Mouse (Mus musculus) gastrocnemius, postnatal 36 days (tissue): ENCODE measurements around the gene Rps10. TPM values are rescaled to one million over a fixed set of nuclear protein-coding genes. Genes with fewer than 3 reads are reported as not detected.

Source experiments
- DNase-seq, 2 experiments: peaks; one replicate each; pipeline ENCODE4 v3.0.0; 2022
- intact Hi-C: fragments of 180-260 bp; cut with DNase I; formaldehyde crosslinking; loops from one replicate; pipeline ENCODE4 v1.15.1; 2025
- long read RNA-seq, 2 experiments: library from polyadenylated mRNA; stranded (forward); transcript quantifications; one replicate each; pipeline ENCODE4 v2.0.0; 2021
- total RNA-seq, 2 experiments: library from RNA; stranded (reverse); gene quantifications; 2 replicates each; pipeline ENCODE4 v1.2.3; 2021

Rps10 gene
- total RNA-seq: 100 to 1,000 TPM; 294 to 354 TPM
- long read RNA-seq, experiment 1, transcript Rps10-208 (5 exons, 498 nt): minor isoform, 6 of 84 reads
- long read RNA-seq, experiment 1, transcript Rps10-203 (6 exons, 887 nt): major isoform, 61 of 84 reads
- long read RNA-seq, experiment 1, partial matches to known transcripts: 15 of 84 reads
- long read RNA-seq, experiment 1, other reads (novel, unspliced or antisense): 2 of 84 reads
- long read RNA-seq, experiment 2, transcript Rps10-208 (5 exons, 498 nt): minor isoform, 6 of 109 reads
- long read RNA-seq, experiment 2, transcript Rps10-203 (6 exons, 887 nt): major isoform, 90 of 109 reads
- long read RNA-seq, experiment 2, partial matches to known transcripts: 12 of 109 reads
- long read RNA-seq, experiment 2, other reads (novel, unspliced or antisense): 1 of 109 reads

- intact Hi-C loops: loop anchor here (2.0 kb wide), 1 partner anchor 102 kb away; no protein-coding TSS in a partner anchor
Measured at GRCm38 (mm10) chr17:27636132-27637020, at the start of gene Rps10. Gene Rps10 (minus strand): TSS chr17:27636669.

GRCm38 (mm10) chr17:27685550-27685913 lies 49.1 kb upstream of the Rps10 start:
- intact Hi-C loops: no loop called here
- no peak for DNase-seq

More at GRCm38 (mm10) chr17:27636132-27637020, at the start of gene Rps10:
- no peak for DNase-seq

- intact Hi-C loops: no loop called here
- no peak for DNase-seq
Measured at GRCm38 (mm10) chr17:27684886-27685549, 48.5 kb upstream of the Rps10 start.

GRCm38 (mm10) chr17:27678924-27679813 lies 42.7 kb upstream of the Rps10 start:
- no peak for DNase-seq
- intact Hi-C loops: no loop called here

GRCm38 (mm10) chr17:27677756-27678155 lies 41.3 kb upstream of the Rps10 start:
- no peak for DNase-seq
- intact Hi-C loops: no loop called here

GRCm38 (mm10) chr17:27676270-27676669 lies 39.8 kb upstream of the Rps10 start:
- intact Hi-C loops: no loop called here
- no peak for DNase-seq

- intact Hi-C loops: no loop called here
- no peak for DNase-seq
Measured at GRCm38 (mm10) chr17:27675453-27675852, 39.0 kb upstream of the Rps10 start.

- intact Hi-C loops: no loop called here
- no peak for DNase-seq
Measured at GRCm38 (mm10) chr17:27673945-27674344, 37.5 kb upstream of the Rps10 start.

GRCm38 (mm10) chr17:27671720-27672119 lies 35.3 kb upstream of the Rps10 start:
- no peak for DNase-seq
- intact Hi-C loops: no loop called here

- DNase-seq: no peak
- intact Hi-C loops: no loop called here
Measured at GRCm38 (mm10) chr17:27658767-27659166, 22.3 kb upstream of the Rps10 start.

GRCm38 (mm10) chr17:27657123-27657522 lies 20.7 kb upstream of the Rps10 start:
- intact Hi-C loops: no loop called here
- no peak for DNase-seq

- DNase-seq: no peak
- intact Hi-C loops: no loop called here
Measured at GRCm38 (mm10) chr17:27656414-27656813, 19.9 kb upstream of the Rps10 start.

GRCm38 (mm10) chr17:27656011-27656399 lies 19.5 kb upstream of the Rps10 start:
- DNase-seq: no peak
- intact Hi-C loops: no loop called here

GRCm38 (mm10) chr17:27655089-27656010 lies 18.9 kb upstream of the Rps10 start, which contains the start of gene Pacsin1:
Gene Pacsin1 (plus strand): TSS chr17:27655509.
- DNase-seq: no peak
- intact Hi-C loops: no loop called here

- DNase-seq: no peak
- intact Hi-C loops: loop anchor here (5.0 kb wide), 1 partner anchor 229 kb away; no protein-coding TSS in a partner anchor
Measured at GRCm38 (mm10) chr17:27653253-27653959, 16.9 kb upstream of the Rps10 start.

GRCm38 (mm10) chr17:27652046-27652790 lies 15.7 kb upstream of the Rps10 start:
- intact Hi-C loops: loop anchor here (5.0 kb wide), 1 partner anchor 230 kb away; no protein-coding TSS in a partner anchor
- DNase-seq: no peak

- intact Hi-C loops: loop anchor here (2.0 to 5.0 kb wide), 2 partner anchors 112 to 232 kb away; no protein-coding TSS in a partner anchor
- no peak for DNase-seq
Measured at GRCm38 (mm10) chr17:27650586-27650985, 14.1 kb upstream of the Rps10 start.
